Mouse (Mus musculus): ENCODE results near the gene Gramd4.
A peak's percentile ranks its signal among the peaks of the same experiment; 100 is the strongest.
"Not testable (repeated sequence)": the region's sequence is repeated elsewhere in the genome, so short reads cannot be mapped to it uniquely, and the experiment has no call there.

Gramd4 gene

GRCm38 (mm10) chr15:86167787-86168504 is 110.5 kb downstream of the Gramd4 start:
- DNase-seq: peak in 1 of 2 experiments; percentile 30

GRCm38 (mm10) chr15:86168505-86168867 is 111.0 kb downstream of the Gramd4 start:
- peak; percentile 27 to 33 for DNase-seq

GRCm38 (mm10) chr15:86168941-86169816 is 111.7 kb downstream of the Gramd4 start:
- no peak for DNase-seq

GRCm38 (mm10) chr15:86169817-86170110 is 112.3 kb downstream of the Gramd4 start:
- no peak for DNase-seq

GRCm38 (mm10) chr15:86171316-86171715 is 113.8 kb downstream of the Gramd4 start:
- DNase-seq: no peak

- DNase-seq: peak in 1 of 2 experiments; percentile 31
Observed at GRCm38 (mm10) chr15:86172124-86172523, 114.6 kb downstream of the Gramd4 start.

- DNase-seq: peak; percentile 60 to 63
Observed at GRCm38 (mm10) chr15:86172526-86172925, 115.0 kb downstream of the Gramd4 start.

- DNase-seq: peak; percentile 82
Observed at GRCm38 (mm10) chr15:86173136-86173985, 115.9 kb downstream of the Gramd4 start.

GRCm38 (mm10) chr15:86175253-86176050 is 118.0 kb downstream of the Gramd4 start:
- peak in 1 of 2 experiments; percentile 20 for DNase-seq

GRCm38 (mm10) chr15:86176166-86176565 is 118.7 kb downstream of the Gramd4 start:
- no peak for DNase-seq

- no peak for DNase-seq
Observed at GRCm38 (mm10) chr15:86176771-86177702, 119.5 kb downstream of the Gramd4 start.

GRCm38 (mm10) chr15:86177703-86178251 is 120.3 kb downstream of the Gramd4 start:
- DNase-seq: not testable (repeated sequence)

- DNase-seq: no peak
Observed at GRCm38 (mm10) chr15:86178594-86178993, 121.1 kb downstream of the Gramd4 start.

GRCm38 (mm10) chr15:86180427-86180826 is 122.9 kb downstream of the Gramd4 start:
- peak; percentile 76 to 80 for DNase-seq

GRCm38 (mm10) chr15:86181321-86181720 is 123.8 kb downstream of the Gramd4 start:
- DNase-seq: not testable (repeated sequence)

GRCm38 (mm10) chr15:86181941-86182439 is 124.5 kb downstream of the Gramd4 start:
- DNase-seq: peak; percentile 70 to 71

GRCm38 (mm10) chr15:86182646-86183045 is 125.2 kb downstream of the Gramd4 start:
- DNase-seq: peak; percentile 89 to 92

GRCm38 (mm10) chr15:86183484-86183883 is 126.0 kb downstream of the Gramd4 start:
- peak; percentile 55 to 61 for DNase-seq

- DNase-seq: peak; percentile 33 to 46
Observed at GRCm38 (mm10) chr15:86184071-86184470, 126.6 kb downstream of the Gramd4 start.

All from B cell, adult 2 months (primary cell).